Mouse (Mus musculus) MEL (cell line): Measurements from ENCODE around the gene Dlg1.

Experiments used
- CTCF ChIP-seq, 3 experiments: IDR thresholded peaks in 2 of 3; conservative IDR thresholded peaks in 1 of 3; 2 replicates each; pipeline ENCODE4 v1.5.1; 2011 to 2012; ENCODE audit warnings: low read length in 3 of 3, low read depth in 2 of 3, mild to moderate bottlenecking in 2 of 3, improper control_type of control experiment in 1 of 3, inconsistent platforms in 1 of 3, mixed read lengths in 1 of 3, moderate library complexity in 1 of 3; ENCODE audit not compliant: control insufficient read depth in 1 of 3, insufficient read depth in 1 of 3, poor library complexity in 1 of 3, severe bottlenecking in 1 of 3
- ELF1 ChIP-seq: IDR thresholded peaks from 2 replicates; pipeline ENCODE4 v1.6.1; 2014; ENCODE audit warnings: low read depth, mild to moderate bottlenecking, inconsistent platforms, low read length, improper control_type of control experiment, moderate library complexity
- EP300 ChIP-seq, 2 experiments: IDR thresholded peaks; 2 replicates each; pipeline ENCODE4 v1.6.1; 2011; ENCODE audit warnings: improper control_type of control experiment in 2 of 2, low read length in 2 of 2, low read depth in 1 of 2, mild to moderate bottlenecking in 1 of 2
- GATA1 ChIP-seq: IDR thresholded peaks from 2 replicates; pipeline ENCODE4 v1.6.1; 2011; ENCODE audit warnings: low read depth, low read length, improper control_type of control experiment
- MAX ChIP-seq: IDR thresholded peaks from 2 replicates; pipeline ENCODE4 v1.6.1; 2011; ENCODE audit warnings: low read length, improper control_type of control experiment
- POLR2A ChIP-seq, 2 experiments: IDR thresholded peaks; 2 replicates each; pipeline ENCODE4 v1.6.1; 2011 to 2012; ENCODE audit warnings: low read length in 2 of 2, mild to moderate bottlenecking in 2 of 2, control low read depth in 1 of 2, improper control_type of control experiment in 1 of 2, low read depth in 1 of 2, moderate library complexity in 1 of 2; ENCODE audit not compliant: control insufficient read depth in 1 of 2, insufficient read depth in 1 of 2, poor library complexity in 1 of 2
- RAD21 ChIP-seq: IDR thresholded peaks from 2 replicates; pipeline ENCODE4 v1.6.1; 2011; ENCODE audit warnings: mild to moderate bottlenecking, low read depth, low read length, improper control_type of control experiment
- SIN3A ChIP-seq: IDR thresholded peaks from 2 replicates; pipeline ENCODE4 v1.6.1; 2012; ENCODE audit warnings: low read length, improper control_type of control experiment, inconsistent platforms
- SMC3 ChIP-seq: IDR thresholded peaks from 2 replicates; pipeline ENCODE4 v1.6.1; 2011; ENCODE audit warnings: low read depth, low read length, improper control_type of control experiment
- TAL1 ChIP-seq: IDR thresholded peaks from 2 replicates; pipeline ENCODE4 v1.6.1; 2012; ENCODE audit warnings: mild to moderate bottlenecking, inconsistent platforms, low read length, moderate library complexity, mixed read lengths
- TBP ChIP-seq: IDR thresholded peaks from 2 replicates; pipeline ENCODE4 v1.8.0; 2011; ENCODE audit warnings: low read depth, low read length, improper control_type of control experiment
- USF2 ChIP-seq, 2 experiments: IDR thresholded peaks; 2 replicates each; pipeline ENCODE4 v1.6.1; 2011 to 2012; ENCODE audit warnings: improper control_type of control experiment in 2 of 2, low read length in 2 of 2, borderline replicate concordance in 1 of 2, inconsistent platforms in 1 of 2, low read depth in 1 of 2, mild to moderate bottlenecking in 1 of 2; ENCODE audit not compliant: insufficient read depth in 1 of 2
- ZKSCAN1 ChIP-seq: IDR thresholded peaks from 2 replicates; pipeline ENCODE4 v1.6.1; 2012; ENCODE audit warnings: low read depth, mild to moderate bottlenecking, inconsistent platforms, low read length, improper control_type of control experiment, moderate library complexity

GRCm38 (mm10) chr16:31707326-31707725, 44.1 kb downstream of the Dlg1 start:
- no peak for TF ChIP-seq RAD21
- no peak for TF ChIP-seq POLR2A (IDR thresholded peaks at IDR 0.05; ENCODE audit: control insufficient read depth in 1 of 2, insufficient read depth in 1 of 2, low read depth in 1 of 2, low read length in 2 of 2, poor library complexity in 1 of 2)
- TF ChIP-seq SIN3A: no peak
- TF ChIP-seq CTCF (IDR thresholded peaks at IDR 0.05 in 2 of 3, conservative IDR thresholded peaks at IDR 0.05 in 1 of 3; ENCODE audit: control insufficient read depth in 1 of 3, insufficient read depth in 1 of 3, low read depth in 2 of 3, low read length in 3 of 3, poor library complexity in 1 of 3, severe bottlenecking in 1 of 3): no peak
- TF ChIP-seq SMC3: no peak
- no peak for TF ChIP-seq EP300 (IDR thresholded peaks at IDR 0.05; ENCODE audit: low read depth in 1 of 2, low read length in 2 of 2)
- no peak for TF ChIP-seq TBP
- no peak for TF ChIP-seq MAX
- no peak for TF ChIP-seq TAL1
- TF ChIP-seq USF2 (IDR thresholded peaks at IDR 0.05; ENCODE audit: borderline replicate concordance in 1 of 2, insufficient read depth in 1 of 2, low read depth in 1 of 2, low read length in 2 of 2): no peak
- TF ChIP-seq ELF1: no peak
- TF ChIP-seq GATA1: no peak
- TF ChIP-seq ZKSCAN1: no peak
